Mouse (Mus musculus) midbrain, postnatal 0 days (tissue): ENCODE measurements around the gene Paqr5. TPM values are rescaled to one million over a fixed set of nuclear protein-coding genes. Genes with fewer than 3 reads are reported as not detected.

Experiments
- ATAC-seq: fragments of 200-750 bp; cut with Nextera tagmentation; 2 replicates; pipeline ENCODE4 v1.8.0; 2017; ENCODE audit warnings: moderate number of reproducible peaks, mild to moderate bottlenecking, moderate TSS enrichment, moderate library complexity; ENCODE audit not compliant: low FRiP score
- DNase-seq: peaks from one replicate; pipeline ENCODE4 v3.0.0-alpha.2; 2015; ENCODE audit warnings: low spot score
- H3K27ac ChIP-seq: fragments of 300-500 bp; sonication (generic); 2 replicates; pipeline ENCODE4 v1.5.1; 2014; ENCODE audit warnings: low read depth, mild to moderate bottlenecking, low read length, mixed read lengths
- H3K27me3 ChIP-seq: fragments of 300-500 bp; sonication (generic); 2 replicates; pipeline ENCODE4 v1.6.1; 2014; ENCODE audit warnings: low read length, control low read depth, mixed read lengths; ENCODE audit not compliant: insufficient read depth
- H3K36me3 ChIP-seq: fragments of 300-500 bp; sonication (generic); 2 replicates; pipeline ENCODE4 v1.6.1; 2014; ENCODE audit warnings: low read length, control low read depth, mixed read lengths; ENCODE audit not compliant: insufficient read depth
- H3K4me1 ChIP-seq: fragments of 300-500 bp; sonication (generic); 2 replicates; pipeline ENCODE4 v1.6.1; 2014; ENCODE audit warnings: mild to moderate bottlenecking, control low read depth, antibody characterized with exemption, low read length, mixed read lengths; ENCODE audit not compliant: insufficient read depth
- H3K4me2 ChIP-seq: fragments of 300-500 bp; sonication (generic); 2 replicates; pipeline ENCODE4 v1.6.1; 2014; ENCODE audit warnings: low read depth, mild to moderate bottlenecking, low read length, mixed read lengths; ENCODE audit not compliant: poor library complexity, severe bottlenecking
- H3K4me3 ChIP-seq: fragments of 300-500 bp; sonication (generic); 2 replicates; pipeline ENCODE4 v1.5.1; 2014; ENCODE audit warnings: low read depth, mild to moderate bottlenecking, low read length, moderate library complexity
- H3K9ac ChIP-seq: fragments of 300-500 bp; sonication (generic); replicated peaks from 2 replicates; pipeline ENCODE4 v1.6.1; 2014; ENCODE audit warnings: mild to moderate bottlenecking, low read length, moderate library complexity, mixed read lengths; ENCODE audit not compliant: poor library complexity, severe bottlenecking
- H3K9me3 ChIP-seq: fragments of 300-500 bp; sonication (generic); 2 replicates; pipeline ENCODE4 v1.6.1; 2016; ENCODE audit warnings: low read length, control low read depth
- CTCF ChIP-seq: IDR thresholded peaks from 2 replicates; pipeline ENCODE4 v1.5.1; 2016; ENCODE audit warnings: antibody characterized with exemption, mild to moderate bottlenecking
- WGBS: fragments of 180-500 bp; shearing (Covaris S2); extraction: QIAGEN DNeasy Blood & Tissue Kit; methylation state at CpG from one replicate; pipeline ENCODE4 v1.1.7; 2014; 5-methylcytosine and 5-hydroxymethylcytosine counted together
- polyA plus RNA-seq: library from polyadenylated mRNA; unstranded; fragments of >200 nt; fragmentation: Nextera tagmentation; extraction: Ambion mirVana; gene quantifications from 2 replicates; pipeline ENCODE4 v1.2.1, GENCODE M21; 2015
- total RNA-seq: library from RNA; depleted of rRNA; stranded (reverse); fragments of >200 nt; gene quantifications from 2 replicates; pipeline ENCODE4 v1.2.3, GENCODE M21; 2014

The Paqr5 gene
- total and polyA plus RNA-seq, 2 experiments from 2014 or later = 0.11 to 0.27 TPM

DNA sequence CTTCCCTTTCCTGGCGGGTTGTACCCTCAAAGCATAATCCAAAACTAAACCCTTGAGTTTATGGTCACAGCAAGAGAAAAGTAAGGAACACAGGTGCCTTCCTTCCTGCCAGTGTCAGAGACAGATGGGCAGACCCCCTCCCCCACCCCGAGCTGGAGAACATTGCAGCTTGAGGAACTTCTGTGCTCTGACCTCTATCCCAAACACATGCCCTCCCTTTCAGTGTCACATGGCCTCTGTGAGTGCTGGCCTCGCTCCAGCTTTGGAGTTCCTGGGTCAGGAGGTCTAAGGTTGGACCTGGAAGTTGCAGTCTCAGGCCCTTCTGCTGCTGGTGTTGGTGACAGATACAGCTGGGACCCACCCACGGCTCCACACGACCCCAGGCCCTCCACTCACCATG is 65.9 kb downstream of the Paqr5 start:
- Histone ChIP-seq H3K27ac (no peak overlapping the region), H3K36me3 (no peaks in the 10 kb centered on the region), H3K27me3 (no peaks in the 10 kb centered on the region), H3K4me1 (no peaks in the 10 kb centered on the region), H3K4me3 (no peak overlapping the region), H3K9ac (no peak overlapping the region), H3K4me2 (no peak overlapping the region), H3K9me3 (no peaks in the 10 kb centered on the region)
- ATAC-seq (no peak), DNase-seq (no peak)
- no peak for TF ChIP-seq CTCF
- WGBS = 63% methylated on average over 5 of the region's 5 CpGs

DNA sequence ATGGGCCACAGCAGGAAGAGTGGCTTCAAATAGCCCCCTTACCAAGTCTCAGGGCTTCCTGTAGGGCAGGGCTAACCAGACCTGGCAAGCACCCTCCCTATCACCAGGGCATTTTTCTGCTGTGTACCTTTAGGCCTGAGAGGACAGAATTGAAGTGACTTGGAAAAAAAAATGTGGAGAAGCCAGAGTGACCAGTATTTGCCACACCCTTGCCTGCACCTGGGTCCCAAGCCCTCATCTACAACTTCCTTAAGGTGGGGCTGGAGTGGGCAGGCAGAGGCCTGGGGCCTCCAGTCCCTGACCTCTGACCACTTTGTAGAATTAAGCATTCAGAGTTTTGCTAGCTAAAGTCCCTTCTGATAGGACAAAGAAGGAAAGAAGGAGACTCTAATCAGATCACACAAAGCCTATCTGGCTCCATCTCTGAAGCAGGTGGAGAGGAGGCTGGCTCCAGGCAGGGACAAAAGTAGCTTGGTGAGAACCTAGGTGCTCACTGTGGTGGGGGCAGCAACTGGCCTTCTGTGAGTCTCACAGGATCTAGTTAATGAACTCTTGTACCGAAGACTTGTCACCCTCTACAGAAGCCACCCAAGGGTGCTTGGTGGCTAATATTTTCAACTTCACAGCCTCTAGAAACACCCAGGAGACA is 66.6 kb downstream of the Paqr5 start:
- WGBS = 82% methylated on average over 1 of the region's 1 CpGs
- ATAC-seq (no peak), DNase-seq (no peak)
- Histone ChIP-seq H3K9ac (no peak overlapping the region), H3K27ac (no peak overlapping the region), H3K36me3 (no peaks in the 10 kb centered on the region), H3K4me3 (no peak overlapping the region), H3K9me3 (no peaks in the 10 kb centered on the region), H3K4me2 (no peak overlapping the region), H3K27me3 (no peaks in the 10 kb centered on the region), H3K4me1 (no peaks in the 10 kb centered on the region)
- no peak for TF ChIP-seq CTCF

DNA sequence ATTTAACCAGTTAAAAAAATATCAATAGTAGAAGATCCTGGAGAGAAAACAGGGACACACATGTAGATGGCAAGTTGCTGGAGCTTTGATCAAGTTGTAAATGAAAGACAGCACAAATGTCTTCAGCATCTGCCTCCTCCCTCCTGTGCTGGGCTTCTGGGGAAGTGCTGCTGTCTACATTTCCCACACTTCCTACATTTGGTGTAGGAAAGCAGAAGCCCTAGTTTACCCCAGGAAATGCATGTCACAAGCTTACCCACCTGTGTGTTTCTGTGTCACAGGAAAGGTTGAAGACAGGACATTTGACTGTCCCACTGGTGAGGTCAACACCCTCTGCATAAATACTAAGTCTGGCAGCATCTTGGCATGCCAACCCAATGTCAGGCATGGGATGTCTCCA is 71.9 kb downstream of the Paqr5 start:
- H3K27ac ChIP-seq = no peak overlapping the region
- no peaks in the 10 kb centered on the region for H3K36me3 ChIP-seq
- no peak for DNase-seq
- no peak overlapping the region for H3K4me2 ChIP-seq
- no peak overlapping the region for H3K9ac ChIP-seq
- no peaks in the 10 kb centered on the region for H3K9me3 ChIP-seq
- no peak for ATAC-seq
- no peaks in the 10 kb centered on the region for H3K4me1 ChIP-seq
- no peak for TF ChIP-seq CTCF
- H3K4me3 ChIP-seq = no peak overlapping the region
- no peaks in the 10 kb centered on the region for H3K27me3 ChIP-seq

DNA sequence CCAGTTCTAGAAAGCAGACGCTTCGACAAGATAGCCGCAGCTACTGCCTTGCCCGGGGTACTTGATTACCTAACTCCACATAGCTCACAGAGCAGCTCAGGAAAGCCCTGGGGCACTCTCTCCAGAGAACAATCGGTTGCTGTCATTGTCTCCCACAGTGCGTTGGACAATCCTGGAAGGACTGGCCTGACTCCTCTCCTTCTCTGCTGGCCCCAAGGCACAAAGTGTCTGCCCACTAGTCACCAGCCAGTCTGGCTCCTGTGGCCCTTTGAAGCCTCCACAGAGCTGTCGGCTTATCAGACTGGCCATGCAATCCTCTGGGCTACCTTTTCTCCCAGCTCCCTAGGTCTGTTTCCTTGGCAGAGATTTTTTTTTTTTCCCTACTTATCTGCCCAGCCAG is 74.4 kb downstream of the Paqr5 start:
- DNase-seq = no peak
- Histone ChIP-seq H3K4me1 (no peaks in the 10 kb centered on the region), H3K27me3 (no peaks in the 10 kb centered on the region), H3K36me3 (no peaks in the 10 kb centered on the region), H3K4me3 (no peak overlapping the region), H3K9me3 (no peaks in the 10 kb centered on the region), H3K9ac (no peak overlapping the region), H3K4me2 (no peak overlapping the region), H3K27ac (no peak overlapping the region)
- 54% methylated on average over 7 of the region's 7 CpGs for WGBS
- ATAC-seq = no peak
- no peak for TF ChIP-seq CTCF

DNA sequence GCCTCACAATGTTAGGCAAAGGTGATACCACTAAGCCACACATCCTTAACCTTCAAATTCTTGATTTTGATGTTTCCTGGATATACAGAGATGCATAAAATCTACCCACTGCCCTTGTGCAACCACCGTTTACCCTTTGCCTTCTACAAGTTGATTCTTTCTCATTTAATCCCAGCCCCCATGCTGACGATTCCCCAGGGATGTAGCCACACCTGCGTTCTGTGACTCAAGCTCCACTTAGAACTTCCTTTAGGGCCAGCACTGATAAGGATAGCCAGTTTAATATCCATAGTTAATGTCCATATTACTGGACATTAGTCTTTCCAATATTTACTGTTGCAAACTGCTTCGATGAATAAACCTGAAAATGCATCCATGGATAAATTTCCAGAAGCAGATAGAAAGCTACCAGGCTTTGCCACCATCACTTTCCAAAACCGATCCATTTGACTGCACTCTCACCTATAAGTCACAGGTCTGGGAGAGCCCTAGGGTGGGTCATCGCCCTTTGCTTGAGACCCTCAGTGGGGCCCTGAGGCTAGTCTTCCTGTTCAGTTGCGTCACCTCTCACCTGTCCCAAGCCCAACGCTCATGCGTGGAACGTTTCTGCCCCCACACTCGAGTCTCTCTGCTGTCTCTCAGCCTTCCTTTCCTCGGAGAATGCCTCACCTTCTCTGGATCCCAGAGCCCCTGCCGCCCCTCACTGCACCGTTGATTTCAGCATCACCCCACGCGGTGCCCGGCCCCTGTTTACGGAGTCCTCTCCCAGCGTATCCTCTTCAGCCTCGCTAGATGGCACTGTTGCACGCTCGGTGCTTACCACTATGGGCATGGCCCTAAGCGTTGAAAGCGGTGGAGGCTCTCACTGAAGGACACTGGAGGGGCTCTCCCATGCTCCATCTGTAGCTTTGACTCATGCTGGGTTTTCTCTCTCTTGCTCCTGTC is 79.0 kb downstream of the Paqr5 start:
- 5% methylated on average over 24 of the region's 24 CpGs for WGBS
- H3K27ac ChIP-seq = no peak overlapping the region
- H3K36me3 ChIP-seq = no peaks in the 10 kb centered on the region
- peak overlapping the region; percentile 62 for H3K4me3 ChIP-seq
- peak overlapping the region; percentile 100 for H3K4me2 ChIP-seq
- peak overlapping the region; percentile 54; the same call in 1 of the 2 replicates for H3K9ac ChIP-seq
- peak; percentile 77 for ATAC-seq
- H3K9me3 ChIP-seq = no peaks in the 10 kb centered on the region
- H3K27me3 ChIP-seq = no peaks in the 10 kb centered on the region
- peak; percentile 97 for TF ChIP-seq CTCF
- peak; percentile 94 for DNase-seq
- H3K4me1 ChIP-seq = no peaks in the 10 kb centered on the region
